Mouse (Mus musculus) stomach, postnatal 0 days (tissue): Measurements from ENCODE around the gene Upk3b. TPM values are rescaled to one million over a fixed set of nuclear protein-coding genes. Genes with fewer than 3 reads are reported as not detected.
A peak's percentile ranks its signal among the peaks of the same experiment; 100 is the strongest.
"Not testable (repeated sequence)": the region's sequence is repeated elsewhere in the genome, so short reads cannot be mapped to it uniquely, and the experiment has no call there.

ENCODE experiments used
- ATAC-seq: fragments of 200-750 bp; cut with Nextera tagmentation; 2 replicates; pipeline ENCODE4 v1.8.0; 2017; ENCODE audit not compliant: low FRiP score, low TSS enrichment
- DNase-seq: peaks from one replicate; pipeline ENCODE4 v3.0.0-alpha.2; 2016; ENCODE audit warnings: low spot score
- H3K27ac ChIP-seq: fragments of 300-500 bp; sonication (generic); replicated peaks from 2 replicates; pipeline ENCODE4 v1.5.1; 2014; ENCODE audit warnings: mild to moderate bottlenecking, control low read depth
- H3K27me3 ChIP-seq: fragments of 300-500 bp; sonication (generic); 2 replicates; pipeline ENCODE4 v1.6.1; 2014; ENCODE audit warnings: low read length; ENCODE audit not compliant: control insufficient read depth, insufficient read depth
- H3K36me3 ChIP-seq: fragments of 300-500 bp; sonication (generic); 2 replicates; pipeline ENCODE4 v1.6.1; 2014; ENCODE audit warnings: low read length, mixed read lengths; ENCODE audit not compliant: control insufficient read depth, insufficient read depth
- H3K4me1 ChIP-seq: fragments of 300-500 bp; sonication (generic); replicated peaks from 2 replicates; pipeline ENCODE4 v1.6.1; 2014; ENCODE audit warnings: antibody characterized with exemption; ENCODE audit not compliant: control insufficient read depth, insufficient read depth
- H3K4me2 ChIP-seq: fragments of 300-500 bp; sonication (generic); replicated peaks from 2 replicates; pipeline ENCODE4 v1.6.1; 2014; ENCODE audit warnings: low read depth, mild to moderate bottlenecking, control low read depth, moderate library complexity
- H3K4me3 ChIP-seq: fragments of 300-500 bp; sonication (generic); 2 replicates; pipeline ENCODE4 v1.5.1; 2014; ENCODE audit warnings: low read depth, low read length, control low read depth
- H3K9ac ChIP-seq: fragments of 300-500 bp; sonication (generic); 2 replicates; pipeline ENCODE4 v1.6.1; 2014; ENCODE audit warnings: mild to moderate bottlenecking, low read length, control low read depth, mixed read lengths
- H3K9me3 ChIP-seq: fragments of 300-500 bp; sonication (generic); 2 replicates; pipeline ENCODE4 v1.6.1; 2016; ENCODE audit warnings: low read length; ENCODE audit not compliant: control insufficient read depth
- CTCF ChIP-seq: IDR thresholded peaks from 2 replicates; pipeline ENCODE4 v1.5.1; 2016; ENCODE audit warnings: antibody characterized with exemption, low read depth, mild to moderate bottlenecking, moderate library complexity
- EP300 ChIP-seq: optimal IDR thresholded peaks from 2 replicates; pipeline ENCODE3; 2016; ENCODE audit warnings: antibody characterized with exemption
- WGBS: fragments of 180-500 bp; shearing (Covaris S2); extraction: QIAGEN DNeasy Blood & Tissue Kit; methylation state at CpG from one replicate; pipeline ENCODE4 v1.1.7; 2014; 5-methylcytosine and 5-hydroxymethylcytosine counted together
- polyA plus RNA-seq: library from polyadenylated mRNA; unstranded; fragments of >200 nt; fragmentation: Nextera tagmentation; extraction: Ambion mirVana; gene quantifications from 2 replicates; pipeline ENCODE4 v1.2.1, GENCODE M21; 2015

The Upk3b gene
- polyA plus RNA-seq, 1 experiment from 2014 or later = 27.7 TPM

- H3K4me2 ChIP-seq = peak overlapping the region; percentile 27
These were observed 18.8 kb downstream of the Upk3b start for GRCm38 (mm10) chr5:136057085-136057484.

GRCm38 (mm10) chr5:136061567-136061966 is 23.3 kb downstream of the Upk3b start:
- no peaks in the 10 kb centered on the region for H3K27me3 ChIP-seq
- 0 out of 2 replicates have a peak, but pooled peaks cover 2% of the 10 kb centered on the region for H3K4me1 ChIP-seq
- 12% methylated on average over 12 of the region's 12 CpGs for WGBS
- H3K4me2 ChIP-seq = no peak overlapping the region
- H3K9ac ChIP-seq = no peak overlapping the region
- H3K27ac ChIP-seq = no peak overlapping the region
- H3K36me3 ChIP-seq = no peaks in the 10 kb centered on the region
- TF ChIP-seq CTCF (peak; percentile 99), EP300 (no peak)
- H3K9me3 ChIP-seq = no peaks in the 10 kb centered on the region
- DNase-seq = peak; percentile 87
- H3K4me3 ChIP-seq = no peak overlapping the region
- peak; percentile 57 for ATAC-seq

More at GRCm38 (mm10) chr5:136057085-136057484, 18.8 kb downstream of the Upk3b start:
- Histone ChIP-seq H3K4me1 (peaks cover 4% of the 10 kb centered on the region), H3K9me3 (no peaks in the 10 kb centered on the region), H3K36me3 (no peaks in the 10 kb centered on the region), H3K27me3 (no peaks in the 10 kb centered on the region), H3K4me3 (peak overlapping the region; percentile 19), H3K27ac (no peak overlapping the region), H3K9ac (peak overlapping the region; percentile 31; the same call in 1 of the 2 replicates)
- TF ChIP-seq EP300 (no peak), CTCF (no peak)
- 7% methylated on average over 8 of the region's 8 CpGs for WGBS
- DNase-seq = no peak
- no peak for ATAC-seq

DNA sequence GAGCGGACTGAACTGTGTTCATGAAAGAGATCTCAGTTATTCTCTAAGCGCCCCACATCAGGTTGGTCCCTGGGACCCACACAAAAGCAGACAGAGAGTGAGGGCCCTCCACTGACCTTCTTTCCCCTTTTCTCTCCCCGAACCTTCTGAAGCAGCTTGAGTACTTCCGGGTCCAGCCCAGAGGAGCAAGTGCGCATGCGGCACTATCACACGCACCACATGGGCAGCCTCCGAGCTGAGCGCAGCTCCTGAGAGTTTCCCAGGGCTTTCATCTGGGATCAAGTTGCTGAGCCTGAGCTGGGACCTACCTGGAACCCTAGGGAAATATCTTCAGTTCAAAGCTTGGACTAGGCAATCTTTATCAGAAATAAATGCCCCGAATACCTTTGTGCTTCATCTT is 25.6 kb downstream of the Upk3b start:
- no peaks in the 10 kb centered on the region for H3K36me3 ChIP-seq
- WGBS = 89% methylated on average over 10 of the region's 10 CpGs
- TF ChIP-seq EP300 = no peak
- TF ChIP-seq CTCF = no peak
- no peaks in the 10 kb centered on the region for H3K4me1 ChIP-seq
- no peak overlapping the region for H3K4me2 ChIP-seq
- H3K27me3 ChIP-seq = no peaks in the 10 kb centered on the region
- ATAC-seq (no peak), DNase-seq (no peak)
- no peaks in the 10 kb centered on the region for H3K9me3 ChIP-seq
- no peak overlapping the region for H3K4me3 ChIP-seq
- no peak overlapping the region for H3K9ac ChIP-seq
- no peak overlapping the region for H3K27ac ChIP-seq

- H3K4me1 ChIP-seq, H3K9me3 ChIP-seq, DNase-seq, H3K4me2 ChIP-seq, H3K36me3 ChIP-seq, H3K27ac ChIP-seq, H3K27me3 ChIP-seq, H3K9ac ChIP-seq, H3K4me3 ChIP-seq: not testable (repeated sequence)
- peak; percentile 69 for ATAC-seq
- WGBS = 46% methylated on average over 11 of the region's 11 CpGs
These were observed 28.3 kb downstream of the Upk3b start for GRCm38 (mm10) chr5:136066404-136067148.

DNA sequence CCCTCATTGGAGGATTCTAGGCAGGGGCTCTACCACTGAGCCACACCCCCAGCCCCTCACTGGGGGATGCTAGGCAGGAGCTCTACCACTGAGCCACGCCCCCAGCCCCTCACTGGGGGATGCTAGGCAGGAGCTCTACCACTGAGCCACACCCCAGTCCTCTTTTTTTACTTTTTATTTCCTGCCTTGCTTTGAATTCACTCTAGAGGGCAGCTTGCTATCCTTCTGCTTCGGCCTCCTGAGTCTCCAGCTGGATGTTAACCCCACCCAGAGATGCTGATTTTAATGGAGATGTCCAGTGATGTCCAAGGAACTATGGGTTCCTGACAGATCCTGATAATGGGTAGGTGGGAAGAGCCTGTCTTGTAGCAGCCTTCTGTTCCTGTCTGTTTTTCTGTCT is 31.1 kb downstream of the Upk3b start:
- DNase-seq (no peak), ATAC-seq (no peak)
- Histone ChIP-seq H3K4me2 (no peak overlapping the region), H3K9ac (no peak overlapping the region), H3K9me3 (no peaks in the 10 kb centered on the region), H3K27me3 (no peaks in the 10 kb centered on the region), H3K4me1 (no peaks in the 10 kb centered on the region), H3K36me3 (no peaks in the 10 kb centered on the region), H3K4me3 (no peak overlapping the region), H3K27ac (no peak overlapping the region)
- TF ChIP-seq EP300 (no peak), CTCF (no peak)
- WGBS = 53% methylated on average over 2 of the region's 2 CpGs

- Histone ChIP-seq H3K4me3 (no peak overlapping the region), H3K27ac (no peak overlapping the region), H3K9ac (no peak overlapping the region), H3K36me3 (no peaks in the 10 kb centered on the region), H3K9me3 (no peaks in the 10 kb centered on the region), H3K4me2 (no peak overlapping the region), H3K27me3 (no peaks in the 10 kb centered on the region), H3K4me1 (no peaks in the 10 kb centered on the region)
- 41% methylated on average over 6 of the region's 6 CpGs for WGBS
- ATAC-seq (no peak), DNase-seq (no peak)
- TF ChIP-seq CTCF (no peak), EP300 (no peak)
These were observed 34.8 kb downstream of the Upk3b start for GRCm38 (mm10) chr5:136073051-136073450.
